Mouse (Mus musculus) central nervous system, embryonic 18 days (tissue): ENCODE measurements around the gene Upk3bl. TPM values are rescaled to one million over a fixed set of nuclear protein-coding genes. Genes with fewer than 3 reads are reported as not detected.

Source experiments
- polyA plus RNA-seq: library from polyadenylated mRNA; depleted of rRNA; stranded (reverse); fragments of >200 nt; gene quantifications from 2 replicates; pipeline ENCODE4 v1.2.3, GENCODE M21; 2012; rRNA removed

Gene Upk3bl
- 0.08 and 20.4 TPM in 2 replicates for polyA plus RNA-seq

DNA sequence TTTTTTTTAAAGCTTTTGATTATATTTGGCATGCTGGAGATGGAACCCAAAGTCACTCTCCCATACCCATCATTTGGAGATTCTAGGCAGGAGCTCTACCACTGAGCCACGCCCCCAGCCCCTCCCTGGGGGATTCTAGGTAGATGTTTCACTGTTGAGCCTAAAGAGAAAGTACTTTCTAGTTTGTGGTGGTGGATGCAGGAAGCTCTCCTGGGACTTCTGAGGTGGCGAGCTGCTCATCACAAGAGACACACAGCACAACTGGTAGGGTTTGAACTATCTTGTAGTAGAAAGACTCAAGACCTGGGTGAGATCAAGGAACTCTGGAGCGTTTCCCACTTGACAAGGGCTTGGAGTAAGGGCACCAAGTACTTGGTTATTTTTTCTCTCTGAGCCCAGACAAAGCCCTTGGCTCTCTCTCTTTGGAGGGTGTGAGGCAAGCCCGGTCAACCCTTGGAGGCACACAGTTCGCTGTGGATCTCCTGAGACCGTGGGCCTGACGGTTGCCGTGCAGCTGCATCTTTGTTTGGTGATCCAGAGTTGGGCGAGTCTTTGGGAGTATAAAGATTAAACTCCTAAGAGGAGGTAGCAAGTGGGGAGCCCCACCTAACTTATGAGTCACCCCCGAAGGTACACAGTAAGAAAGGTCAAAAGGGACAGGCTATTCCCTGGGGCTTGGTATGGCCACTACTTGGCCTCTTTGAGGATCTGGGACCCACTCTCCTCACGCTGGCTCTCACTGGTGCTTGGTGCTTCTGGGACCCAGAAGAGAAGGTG is at the start of gene Upk3bl:
Gene Upk3bl, plus strand, starts transcription at position 192 of the 777 bp plus-strand sequence.

DNA sequence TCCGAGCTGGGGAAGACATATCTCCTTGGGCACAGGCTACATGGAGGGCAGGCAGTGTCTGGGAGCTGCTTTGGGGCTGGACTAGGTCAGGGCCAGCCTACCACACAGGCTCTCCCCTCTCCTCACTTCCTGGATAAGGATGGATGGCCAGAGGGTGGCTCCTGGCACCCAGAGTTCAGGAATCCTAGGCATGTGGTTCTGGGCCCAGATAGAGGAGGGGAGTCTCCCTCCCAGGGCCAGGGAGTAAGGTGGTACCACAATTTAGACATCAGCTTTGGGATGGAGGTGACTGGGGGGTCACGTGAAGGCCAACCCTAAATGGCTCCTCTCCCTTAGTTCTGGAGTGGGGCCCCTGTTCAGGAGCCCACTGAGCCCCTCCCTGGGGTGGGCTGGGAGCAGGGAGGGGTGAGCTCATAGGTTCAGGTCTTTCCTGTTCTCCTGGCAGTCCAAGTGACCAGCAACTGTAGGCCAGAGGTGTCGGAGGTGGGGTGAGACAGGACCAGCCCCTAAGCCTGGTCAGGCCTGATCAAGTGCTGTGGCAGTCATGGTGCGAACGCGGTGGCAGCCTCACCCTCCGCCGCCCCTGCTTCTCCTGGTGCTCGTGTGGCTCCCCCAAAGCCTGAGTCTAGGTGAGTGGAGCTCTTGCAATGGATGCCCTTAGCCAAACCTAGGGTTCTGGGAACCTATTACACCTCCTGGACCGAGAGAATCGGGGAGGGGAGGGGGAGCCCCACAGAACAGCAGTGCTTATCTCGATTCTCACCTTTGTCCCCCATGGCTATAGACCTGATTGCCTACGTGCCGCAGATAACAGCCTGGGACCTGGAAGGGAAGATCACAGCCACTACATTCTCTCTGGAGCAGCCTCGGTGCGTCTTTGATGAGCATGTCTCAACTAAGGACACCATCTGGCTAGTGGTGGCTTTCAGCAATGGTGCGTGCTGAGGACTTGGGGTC is 15.8 kb upstream of the Upk3bl start, which contains the start of gene Upk3b:
Gene Upk3b, plus strand, starts transcription at position 239 of the 957 bp plus-strand sequence.

DNA sequence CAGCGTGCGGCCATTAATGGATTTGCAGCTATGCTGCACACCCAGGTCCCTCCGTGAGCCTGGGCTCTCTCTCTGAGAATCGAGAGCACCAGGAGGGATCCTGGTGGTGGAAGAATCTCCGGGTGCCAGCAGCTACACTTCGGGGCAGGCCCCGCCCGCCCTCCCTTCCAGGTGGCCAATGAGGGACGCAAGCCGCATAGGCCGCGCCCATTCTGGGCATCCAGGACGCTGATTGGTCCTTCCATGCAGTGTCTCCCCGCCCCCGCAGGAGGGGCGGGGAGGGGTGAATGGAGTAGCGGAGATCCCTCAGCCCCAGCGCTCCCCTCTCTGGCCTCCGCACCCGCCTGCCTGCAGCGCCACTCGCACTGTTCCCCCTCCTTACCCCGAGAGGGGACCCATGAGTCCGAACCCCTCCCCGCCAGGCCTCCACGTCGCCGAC is 29.4 kb downstream of the Upk3bl start, which contains the start of gene Rasa4:
Gene Rasa4, plus strand, starts transcription at position 248 of the 439 bp plus-strand sequence.

Other genes starting within 250 kb of the Upk3bl start
- gene Srrm3, start 247.6 kb upstream of the Upk3bl start, polyA plus RNA-seq = 58.8 and 64.1 TPM in 2 replicates
- 31.0 and 46.1 TPM in 2 replicates for gene Hspb1, start 166.6 kb upstream of the Upk3bl start, polyA plus RNA-seq
- 481 and 506 TPM in 2 replicates for gene Ywhag, start 119.9 kb upstream of the Upk3bl start, polyA plus RNA-seq
- 4.8 and 5.5 TPM in 2 replicates for gene Ssc4d, start 80.0 kb upstream of the Upk3bl start, polyA plus RNA-seq
- 0.09 and 0.17 TPM in 2 replicates for gene Zp3, start 74.4 kb upstream of the Upk3bl start, polyA plus RNA-seq
- gene Dtx2, start 59.7 kb upstream of the Upk3bl start, polyA plus RNA-seq = 18.2 and 19.7 TPM in 2 replicates
- 0.01 and 3.8 TPM in 2 replicates for gene Upk3b, start 16.0 kb upstream of the Upk3bl start, polyA plus RNA-seq
- gene Rasa4, start 29.4 kb downstream of the Upk3bl start, polyA plus RNA-seq = 18.7 and 19.6 TPM in 2 replicates
- gene Polr2j, start 62.1 kb downstream of the Upk3bl start, polyA plus RNA-seq = 166 and 176 TPM in 2 replicates
- gene Lrwd1, start 81.6 kb downstream of the Upk3bl start, polyA plus RNA-seq = 47.6 and 47.7 TPM in 2 replicates
- gene Alkbh4, start 81.7 kb downstream of the Upk3bl start, polyA plus RNA-seq = 14.9 and 15.9 TPM in 2 replicates
- 66.8 and 69.2 TPM in 2 replicates for gene Orai2, start 116.2 kb downstream of the Upk3bl start, polyA plus RNA-seq
- gene Prkrip1, start 144.5 kb downstream of the Upk3bl start, polyA plus RNA-seq = 44.8 and 46.3 TPM in 2 replicates
- 42.9 and 50.2 TPM in 2 replicates for gene Sh2b2, start 192.1 kb downstream of the Upk3bl start, polyA plus RNA-seq